In the genomic region with DNA sequence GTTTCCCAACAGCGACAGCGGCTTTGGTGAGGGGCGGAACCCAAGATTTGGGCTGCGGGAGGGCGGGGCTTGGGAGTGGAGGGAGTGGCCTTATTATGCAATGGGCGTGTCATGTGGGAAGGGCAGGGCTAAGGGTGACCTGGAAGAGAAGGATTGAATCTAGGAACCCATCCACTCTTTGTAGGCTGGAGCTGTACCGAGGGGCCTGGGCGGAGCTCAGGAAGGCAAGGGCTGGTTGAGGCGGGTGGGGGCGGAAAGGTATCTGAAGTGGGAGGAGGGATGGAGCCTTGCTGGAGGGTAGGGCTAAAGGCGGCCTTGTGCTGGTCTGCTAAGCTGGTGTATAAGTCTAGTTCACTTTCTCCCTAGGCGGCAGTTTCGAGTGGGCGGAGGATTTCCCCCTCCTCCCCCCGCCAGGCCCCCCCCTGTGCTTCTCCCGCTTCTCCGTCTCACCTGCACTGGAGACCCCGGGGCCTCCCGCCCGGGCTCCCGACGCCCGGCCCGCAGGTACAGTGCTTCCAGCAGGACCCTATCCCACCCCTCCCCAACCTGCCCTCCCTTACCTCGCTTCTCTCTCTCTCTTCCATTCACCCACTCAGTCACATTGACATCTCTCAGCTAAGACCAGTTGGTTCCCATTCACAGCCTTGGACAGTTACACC, we compare ENCODE assay signal across 7 mouse cellular contexts. TPM values are rescaled to one million over a fixed set of nuclear protein-coding genes. Genes with fewer than 3 reads are reported as not detected.
A peak's percentile ranks its signal among the peaks of the same experiment; 100 is the strongest.
DNase-seq lines count a peak whose midpoint lies in the region; ATAC-seq and TF ChIP-seq lines count a peak whose summit lies in the region.

No protein-coding gene starts in this region.

- H3K4me1 ChIP-seq in ES-Bruce4 (ENCODE audit: control insufficient read depth, insufficient read depth, low read length), result peaks cover 6% of the 10 kb centered on the region
- H3K4me1 ChIP-seq in embryonic facial prominence, embryonic 14.5 days (ENCODE audit: control insufficient read depth, insufficient read depth, low read length), result peaks cover 9% of the 10 kb centered on the region; the same call in 1 of the 2 replicates
- peaks cover 15% of the 10 kb centered on the region for H3K4me1 ChIP-seq in spleen, adult 2 months (ENCODE audit: control insufficient read depth, insufficient read depth, insufficient read length)

- peak overlapping the region; percentile 70 for H3K4me3 ChIP-seq in ES-Bruce4 (ENCODE audit: low read depth, low read length)
- H3K4me3 ChIP-seq in embryonic facial prominence, embryonic 14.5 days (ENCODE audit: low read depth, low read length), result peak overlapping the region; percentile 18; the same call in 1 of the 2 replicates
- peak overlapping the region; percentile 55 for H3K4me3 ChIP-seq in spleen, adult 2 months (ENCODE audit: extremely low read depth, insufficient read depth, insufficient read length)

- peak; percentile 87 for DNase-seq in A20 (ENCODE audit: low read depth, low spot score)
- peak; percentile 62 for DNase-seq in embryonic facial prominence, embryonic 14.5 days (ENCODE audit: low spot score)
- peak; percentile 51 for DNase-seq in kidney, adult 9 months
- DNase-seq in lung, postnatal 10 days, result peak; percentile 64
- peak; percentile 35 to 46 for DNase-seq in spleen, adult 2 months (ENCODE audit: low read depth in 1 of 2, low spot score in 2 of 2)
- DNase-seq in layer of hippocampus, postnatal 10 days (ENCODE audit: low spot score in 2 of 2), result no peak

- H3K9me3 ChIP-seq in ES-Bruce4 (replicated peaks; ENCODE audit: control insufficient read depth, insufficient read depth, low read length, poor library complexity, severe bottlenecking), result no peaks in the 10 kb centered on the region
- no peaks in the 10 kb centered on the region for H3K9me3 ChIP-seq in embryonic facial prominence, embryonic 14.5 days (ENCODE audit: control insufficient read depth, low read length)

- no peak for TF ChIP-seq CTCF in ES-Bruce4 (IDR thresholded peaks at IDR 0.05; ENCODE audit: low read depth, low read length)
- no peak for TF ChIP-seq CTCF in spleen, adult 2 months (IDR thresholded peaks at IDR 0.05; ENCODE audit: extremely low read depth, insufficient read depth, insufficient read length, insufficient replicate concordance)

- TF ChIP-seq EP300 in ES-Bruce4 (IDR thresholded peaks at IDR 0.05; ENCODE audit: insufficient read depth, low read depth, low read length), result no peak

- no peak for TF ChIP-seq POLR2A in ES-Bruce4 (IDR thresholded peaks at IDR 0.05; ENCODE audit: insufficient read depth, low read length)
- no peak for TF ChIP-seq POLR2A in spleen, adult 2 months (IDR thresholded peaks at IDR 0.05; ENCODE audit: low read depth, low read length)

- no peaks in the 10 kb centered on the region for H3K27me3 ChIP-seq in ES-Bruce4 (ENCODE audit: control insufficient read depth, insufficient read depth, low read length, poor library complexity, severe bottlenecking)
- H3K27me3 ChIP-seq in embryonic facial prominence, embryonic 14.5 days (replicated peaks; ENCODE audit: control insufficient read depth, insufficient read depth, low read length), result peaks cover 29% of the 10 kb centered on the region
- H3K27me3 ChIP-seq in spleen, adult 2 months (ENCODE audit: control insufficient read depth, insufficient read depth, low read length), result peaks cover 13% of the 10 kb centered on the region

- peak; percentile 28 for ATAC-seq in embryonic facial prominence, embryonic 14.5 days (ENCODE audit: low read depth)

- 19% methylated on average over 17 of the region's 25 CpGs for WGBS in embryonic facial prominence, embryonic 14.5 days
- WGBS in spleen, adult 2 months, result 2% methylated on average over 18 of the region's 25 CpGs

- H3K27ac ChIP-seq in ES-Bruce4 (ENCODE audit: insufficient read depth, low read length), result no peak overlapping the region
- H3K27ac ChIP-seq in embryonic facial prominence, embryonic 14.5 days (replicated peaks; ENCODE audit: low read depth, low read length), result no peak overlapping the region
- peak overlapping the region; percentile 24 for H3K27ac ChIP-seq in spleen, adult 2 months (ENCODE audit: insufficient read depth, low read length)

- peak overlapping the region; percentile 43 for H3K4me2 ChIP-seq in embryonic facial prominence, embryonic 14.5 days (ENCODE audit: low read depth, low read length)

- H3K36me3 ChIP-seq in ES-Bruce4 (ENCODE audit: control insufficient read depth, insufficient read depth, low read length, poor library complexity, severe bottlenecking), result no peaks in the 10 kb centered on the region
- H3K36me3 ChIP-seq in embryonic facial prominence, embryonic 14.5 days (ENCODE audit: control insufficient read depth, insufficient read depth, low read length), result 0 out of 2 replicates have a peak, but pooled peaks cover under 1% of the 10 kb centered on the region
- H3K36me3 ChIP-seq in spleen, adult 2 months (ENCODE audit: control insufficient read depth, insufficient read depth, low read length), result no peaks in the 10 kb centered on the region

- peak overlapping the region; percentile 37 for H3K9ac ChIP-seq in ES-Bruce4 (ENCODE audit: low read depth, poor library complexity, severe bottlenecking)
- H3K9ac ChIP-seq in embryonic facial prominence, embryonic 14.5 days (ENCODE audit: low read depth, low read length), result peak overlapping the region; percentile 14; the same call in 1 of the 2 replicates

RNA-seq across cellular contexts. Expression of a gene that starts 13.7 kb away (rescaled TPM):
- polyA plus RNA-seq in ES-Bruce4 (2011; ENCODE audit: insufficient read depth, insufficient read length, low read depth, missing spikeins), result 75.1 and 75.8 TPM in 2 replicates
- 96.4 and 106 TPM in 2 replicates for polyA plus RNA-seq in embryonic facial prominence, embryonic 14.5 days (2014; fragmentation: Nextera tagmentation; extraction: Ambion mirVana)
- polyA plus RNA-seq in spleen, adult 2 months (2012; rRNA removed), result 21.6 and 21.7 TPM in 2 replicates
- total RNA-seq in layer of hippocampus, postnatal 10 days (2021), result 100 to 1,000 TPM; 180 to 184 TPM

RNA-seq across cellular contexts. Expression of a gene that starts 16.2 kb away (rescaled TPM):
- polyA plus RNA-seq in ES-Bruce4 (2011; ENCODE audit: insufficient read depth, insufficient read length, low read depth, missing spikeins), result 5.4 and 6.4 TPM in 2 replicates
- 14.2 and 16.3 TPM in 2 replicates for polyA plus RNA-seq in embryonic facial prominence, embryonic 14.5 days (2014; fragmentation: Nextera tagmentation; extraction: Ambion mirVana)
- polyA plus RNA-seq in spleen, adult 2 months (2012; rRNA removed), result 0.49 and 0.76 TPM in 2 replicates
- 10 to 100 TPM; 11.8 to 12.0 TPM for total RNA-seq in layer of hippocampus, postnatal 10 days (2021)

RNA-seq across cellular contexts. Expression of a gene that starts 17.1 kb away (rescaled TPM):
- 9.6 and 11.3 TPM in 2 replicates for polyA plus RNA-seq in ES-Bruce4 (2011; ENCODE audit: insufficient read depth, insufficient read length, low read depth, missing spikeins)
- polyA plus RNA-seq in embryonic facial prominence, embryonic 14.5 days (2014; fragmentation: Nextera tagmentation; extraction: Ambion mirVana), result 0.67 and 1.5 TPM in 2 replicates
- polyA plus RNA-seq in spleen, adult 2 months (2012; rRNA removed), result 3.6 and 3.7 TPM in 2 replicates
- total RNA-seq in layer of hippocampus, postnatal 10 days (2021), result 100 to 1,000 TPM; 298 to 311 TPM

RNA-seq across cellular contexts. Expression of a gene that starts 23.9 kb away (rescaled TPM):
- 0.75 TPM in 1 of 2 replicates, not detected in the other for polyA plus RNA-seq in ES-Bruce4 (2011; ENCODE audit: insufficient read depth, insufficient read length, low read depth, missing spikeins)
- polyA plus RNA-seq in embryonic facial prominence, embryonic 14.5 days (2014; fragmentation: Nextera tagmentation; extraction: Ambion mirVana), result 1.4 and 2.2 TPM in 2 replicates
- 0.26 TPM in 1 of 2 replicates, not detected in the other for polyA plus RNA-seq in spleen, adult 2 months (2012; rRNA removed)
- 1 to 10 TPM; 2.0 to 2.6 TPM for total RNA-seq in layer of hippocampus, postnatal 10 days (2021)

RNA-seq across cellular contexts. Expression of a gene that starts 30.1 kb away (rescaled TPM):
- polyA plus RNA-seq in ES-Bruce4 (2011; ENCODE audit: insufficient read depth, insufficient read length, low read depth, missing spikeins), result 32.3 and 36.3 TPM in 2 replicates
- 53.9 and 60.5 TPM in 2 replicates for polyA plus RNA-seq in embryonic facial prominence, embryonic 14.5 days (2014; fragmentation: Nextera tagmentation; extraction: Ambion mirVana)
- 15.2 and 17.1 TPM in 2 replicates for polyA plus RNA-seq in spleen, adult 2 months (2012; rRNA removed)
- 10 to 100 TPM; 27.0 to 27.3 TPM for total RNA-seq in layer of hippocampus, postnatal 10 days (2021)

Comparison
In these comparisons a context has a peak if more than half of its experiments do, and no peak if none do; other contexts are left out.
1. DNase-seq: peak in A20 (single experiment), embryonic facial prominence, embryonic 14.5 days (single experiment), kidney, adult 9 months (single experiment), lung, postnatal 10 days (single experiment) and spleen, adult 2 months (2 of 2); none in layer of hippocampus, postnatal 10 days (0 of 2).
2. H3K4me3 ChIP-seq: peak in every context shown above with its lines; median percentile 70 in ES-Bruce4; 55 in spleen, adult 2 months; 18 in embryonic facial prominence, embryonic 14.5 days.